Mouse (Mus musculus): ENCODE data around the gene Colq.
"Not testable (repeated sequence)": the region's sequence is repeated elsewhere in the genome, so short reads cannot be mapped to it uniquely, and the experiment has no call there.

The Colq gene

GRCm38 (mm10) chr14:31591243-31591642 lies at the start of gene Colq:
Gene Colq, minus strand, starts transcription at chr14:31591343.
- no peak for DNase-seq

- peak in 1 of 2 experiments; percentile 60 for DNase-seq
Measured at GRCm38 (mm10) chr14:31640346-31640889, 49.3 kb upstream of the Colq start, which contains the start of gene Gm49387. Gene Gm49387, minus strand, starts transcription at chr14:31640878.

- DNase-seq, result no peak
Measured at GRCm38 (mm10) chr14:31630677-31631076, 39.5 kb upstream of the Colq start.

- no peak for DNase-seq
Measured at GRCm38 (mm10) chr14:31622748-31623147, 31.6 kb upstream of the Colq start.

- DNase-seq, result no peak
Measured at GRCm38 (mm10) chr14:31620591-31621223, 29.6 kb upstream of the Colq start.

- DNase-seq, result no peak
Measured at GRCm38 (mm10) chr14:31617997-31618396, 26.9 kb upstream of the Colq start.

- DNase-seq, result no peak
Measured at GRCm38 (mm10) chr14:31617204-31617603, 26.1 kb upstream of the Colq start.

- DNase-seq, result no peak
Measured at GRCm38 (mm10) chr14:31613671-31614070, 22.5 kb upstream of the Colq start.

GRCm38 (mm10) chr14:31611986-31612385 lies 20.8 kb upstream of the Colq start:
- DNase-seq, result no peak

- DNase-seq, result peak in 1 of 2 experiments; percentile 20
Measured at GRCm38 (mm10) chr14:31605514-31605913, 14.4 kb upstream of the Colq start.

- peak in 1 of 2 experiments; percentile 53 for DNase-seq
Measured at GRCm38 (mm10) chr14:31604916-31605315, 13.8 kb upstream of the Colq start.

GRCm38 (mm10) chr14:31602616-31602979 lies 11.5 kb upstream of the Colq start:
- not testable (repeated sequence) for DNase-seq

- DNase-seq, result no peak
Measured at GRCm38 (mm10) chr14:31601908-31602615, 10.9 kb upstream of the Colq start.

- DNase-seq, result no peak
Measured at GRCm38 (mm10) chr14:31597446-31597845, 6.3 kb upstream of the Colq start.

GRCm38 (mm10) chr14:31596408-31596807 lies 5.3 kb upstream of the Colq start:
- DNase-seq, result no peak

- peak; percentile 49 to 85 for DNase-seq
Measured at GRCm38 (mm10) chr14:31594693-31595092, 3.5 kb upstream of the Colq start.

GRCm38 (mm10) chr14:31593036-31593435 lies 1.9 kb upstream of the Colq start:
- no peak for DNase-seq

GRCm38 (mm10) chr14:31586451-31586850 lies 4.7 kb downstream of the Colq start:
- peak in 1 of 2 experiments; percentile 49 for DNase-seq

GRCm38 (mm10) chr14:31583082-31583481 lies 8.1 kb downstream of the Colq start:
- DNase-seq, result no peak

- DNase-seq, result no peak
Measured at GRCm38 (mm10) chr14:31577966-31578735, 13.0 kb downstream of the Colq start.

- no peak for DNase-seq
Measured at GRCm38 (mm10) chr14:31576846-31577697, 14.1 kb downstream of the Colq start.

- no peak for DNase-seq
Measured at GRCm38 (mm10) chr14:31575866-31576265, 15.3 kb downstream of the Colq start.

Measured in kidney, postnatal 25 days (tissue).